Mouse (Mus musculus): ENCODE measurements around the gene Thsd1. TPM values are rescaled to one million over a fixed set of nuclear protein-coding genes. Genes with fewer than 3 reads are reported as not detected.

The Thsd1 gene
- 1 to 10 TPM; 4.1 to 4.2 TPM for total RNA-seq (2021)
- long read RNA-seq, experiment 1, partial matches to known transcripts: 0 of 2 reads
- long read RNA-seq, experiment 1, other reads (novel, unspliced or antisense): 1 of 2 reads
- long read RNA-seq, experiment 2, partial matches to known transcripts: 0 of 2 reads
- long read RNA-seq, experiment 2, other reads (novel, unspliced or antisense): 2 of 2 reads

- DNase-seq: peak; percentile 72
- intact Hi-C loops (cut with DNase I; ENCODE audit: low total_unique reads): no loop called here
These were observed at the start of gene Thsd1 for GRCm38 (mm10) chr8:22227061-22227877. Gene Thsd1, plus strand, starts transcription at chr8:22227313.

- intact Hi-C loops (cut with DNase I; ENCODE audit: low total_unique reads): loop anchor here (10.0 kb wide), 1 partner anchor 130 kb away; no protein-coding TSS in a partner anchor
- no peak for DNase-seq
These were observed 42.2 kb upstream of the Thsd1 start for GRCm38 (mm10) chr8:22184884-22185283.

GRCm38 (mm10) chr8:22185431-22186397, 41.4 kb upstream of the Thsd1 start, which contains the start of gene Ckap2:
Gene Ckap2, minus strand, starts transcription at chr8:22185819.
- DNase-seq: peak; percentile 91
- intact Hi-C loops (cut with DNase I; ENCODE audit: low total_unique reads): loop anchor here (10.0 kb wide), 1 partner anchor 131 kb away; no protein-coding TSS in a partner anchor

- intact Hi-C loops (cut with DNase I; ENCODE audit: low total_unique reads): no loop called here
- peak; percentile 89 for DNase-seq
These were observed 34.3 kb upstream of the Thsd1 start, which contains the start of gene Vps36 for GRCm38 (mm10) chr8:22192660-22193431. Gene Vps36, plus strand, starts transcription at chr8:22192809.

- no peak for DNase-seq
- intact Hi-C loops (cut with DNase I; ENCODE audit: low total_unique reads): no loop called here
These were observed 33.6 kb upstream of the Thsd1 start for GRCm38 (mm10) chr8:22193432-22194010.

- no peak for DNase-seq
- intact Hi-C loops (cut with DNase I; ENCODE audit: low total_unique reads): no loop called here
These were observed 29.2 kb upstream of the Thsd1 start for GRCm38 (mm10) chr8:22197914-22198313.

GRCm38 (mm10) chr8:22199481-22199880, 27.6 kb upstream of the Thsd1 start:
- DNase-seq: no peak
- intact Hi-C loops (cut with DNase I; ENCODE audit: low total_unique reads): no loop called here

GRCm38 (mm10) chr8:22207535-22207934, 19.6 kb upstream of the Thsd1 start:
- DNase-seq: no peak
- intact Hi-C loops (cut with DNase I; ENCODE audit: low total_unique reads): no loop called here

GRCm38 (mm10) chr8:22209012-22209411, 18.1 kb upstream of the Thsd1 start:
- DNase-seq: no peak
- intact Hi-C loops (cut with DNase I; ENCODE audit: low total_unique reads): no loop called here

GRCm38 (mm10) chr8:22214826-22215225, 12.3 kb upstream of the Thsd1 start:
- no peak for DNase-seq
- intact Hi-C loops (cut with DNase I; ENCODE audit: low total_unique reads): no loop called here

GRCm38 (mm10) chr8:22226361-22226760, 752 bp upstream of the Thsd1 start:
- intact Hi-C loops (cut with DNase I; ENCODE audit: low total_unique reads): no loop called here

GRCm38 (mm10) chr8:22228621-22229020, 1.5 kb downstream of the Thsd1 start:
- intact Hi-C loops (cut with DNase I; ENCODE audit: low total_unique reads): no loop called here
- DNase-seq: no peak

More at GRCm38 (mm10) chr8:22226361-22226760, 752 bp upstream of the Thsd1 start:
- no peak for DNase-seq

GRCm38 (mm10) chr8:22242986-22243385, 15.9 kb downstream of the Thsd1 start:
- no peak for DNase-seq
- intact Hi-C loops (cut with DNase I; ENCODE audit: low total_unique reads): no loop called here

GRCm38 (mm10) chr8:22245663-22246062, 18.6 kb downstream of the Thsd1 start:
- DNase-seq: no peak
- intact Hi-C loops (cut with DNase I; ENCODE audit: low total_unique reads): no loop called here

- no peak for DNase-seq
- intact Hi-C loops (cut with DNase I; ENCODE audit: low total_unique reads): no loop called here
These were observed 20.8 kb downstream of the Thsd1 start for GRCm38 (mm10) chr8:22247956-22248355.

- intact Hi-C loops (cut with DNase I; ENCODE audit: low total_unique reads): no loop called here
- DNase-seq: no peak
These were observed 22.0 kb downstream of the Thsd1 start for GRCm38 (mm10) chr8:22249080-22249479.

GRCm38 (mm10) chr8:22258946-22259450, 31.9 kb downstream of the Thsd1 start:
- intact Hi-C loops (cut with DNase I; ENCODE audit: low total_unique reads): no loop called here
- DNase-seq: peak; percentile 16

GRCm38 (mm10) chr8:22259531-22259930, 32.4 kb downstream of the Thsd1 start:
- DNase-seq: no peak
- intact Hi-C loops (cut with DNase I; ENCODE audit: low total_unique reads): no loop called here

All from gastrocnemius, postnatal 14 days (tissue).